Mouse (Mus musculus) MEL (cell line): ENCODE results near the gene Nfatc4. TPM values are rescaled to one million over a fixed set of nuclear protein-coding genes. Genes with fewer than 3 reads are reported as not detected.

ENCODE experiments used
- DNase-seq: peaks from one replicate; pipeline ENCODE4 v3.0.0; 2011; ENCODE audit warnings: low read depth, low spot score
- H3K27ac ChIP-seq: 2 replicates; pipeline ENCODE4 v1.5.1; 2012; ENCODE audit warnings: low read depth, mild to moderate bottlenecking, control low read depth, low read length, moderate library complexity; ENCODE audit not compliant: control insufficient read depth
- H3K27me3 ChIP-seq, 2 experiments: fragments of 150-350 bp in 1 of 2; sonication (generic) in 1 of 2; 2 replicates each; pipeline ENCODE4 v1.6.1; 2012; ENCODE audit warnings: low read length in 2 of 2, mild to moderate bottlenecking in 2 of 2, improper control_type of control experiment in 1 of 2, moderate library complexity in 1 of 2; ENCODE audit not compliant: insufficient read depth in 2 of 2, control insufficient read depth in 1 of 2
- H3K36me3 ChIP-seq, 2 experiments: 2 replicates each; pipeline ENCODE4 v1.6.1; 2012 to 2014; ENCODE audit warnings: low read length in 2 of 2, improper control_type of control experiment in 1 of 2, inconsistent platforms in 1 of 2, mild to moderate bottlenecking in 1 of 2; ENCODE audit not compliant: insufficient read depth in 2 of 2, control insufficient read depth in 1 of 2
- H3K4me1 ChIP-seq, 2 experiments: fragments of 150-350 bp in 1 of 2; sonication (generic) in 1 of 2; 2 replicates each; pipeline ENCODE4 v1.6.1; 2012; ENCODE audit warnings: low read length in 2 of 2, improper control_type of control experiment in 1 of 2, mild to moderate bottlenecking in 1 of 2; ENCODE audit not compliant: insufficient read depth in 2 of 2, control insufficient read depth in 1 of 2
- H3K4me3 ChIP-seq, 2 experiments: fragments of 150-350 bp in 1 of 2; sonication (generic) in 1 of 2; 2 replicates each; pipeline ENCODE4 v1.5.1; 2012; ENCODE audit warnings: low read depth in 2 of 2, low read length in 2 of 2, mild to moderate bottlenecking in 2 of 2, moderate library complexity in 2 of 2, control low read depth in 1 of 2, improper control_type of control experiment in 1 of 2; ENCODE audit not compliant: control insufficient read depth in 1 of 2, insufficient read depth in 1 of 2
- H3K79me2 ChIP-seq: 2 replicates; pipeline ENCODE4 v1.6.1; 2012; ENCODE audit warnings: mild to moderate bottlenecking, low read length, moderate library complexity; ENCODE audit not compliant: control insufficient read depth, poor library complexity, insufficient read depth
- H3K9ac ChIP-seq: 2 replicates; pipeline ENCODE4 v1.6.1; 2012; ENCODE audit warnings: low read depth, mild to moderate bottlenecking, control low read depth, low read length, moderate library complexity; ENCODE audit not compliant: control insufficient read depth, poor library complexity, severe bottlenecking
- H3K9me3 ChIP-seq: fragments of 150-350 bp; sonication (generic); replicated peaks from 2 replicates; pipeline ENCODE4 v1.6.1; 2012; ENCODE audit warnings: mild to moderate bottlenecking, low read length, improper control_type of control experiment, moderate library complexity; ENCODE audit not compliant: insufficient read depth
- CHD2 ChIP-seq: IDR thresholded peaks from 2 replicates; pipeline ENCODE4 v1.6.1; 2011; ENCODE audit warnings: low read length, improper control_type of control experiment
- CTCF ChIP-seq, 3 experiments: IDR thresholded peaks in 2 of 3; conservative IDR thresholded peaks in 1 of 3; 2 replicates each; pipeline ENCODE4 v1.5.1; 2011 to 2012; ENCODE audit warnings: low read length in 3 of 3, low read depth in 2 of 3, mild to moderate bottlenecking in 2 of 3, improper control_type of control experiment in 1 of 3, inconsistent platforms in 1 of 3, mixed read lengths in 1 of 3, moderate library complexity in 1 of 3; ENCODE audit not compliant: control insufficient read depth in 1 of 3, insufficient read depth in 1 of 3, poor library complexity in 1 of 3, severe bottlenecking in 1 of 3
- E2F4 ChIP-seq: IDR thresholded peaks from 2 replicates; pipeline ENCODE4 v1.6.1; 2011; ENCODE audit warnings: low read depth, low read length, improper control_type of control experiment, borderline replicate concordance
- ELF1 ChIP-seq: IDR thresholded peaks from 2 replicates; pipeline ENCODE4 v1.6.1; 2014; ENCODE audit warnings: low read depth, mild to moderate bottlenecking, inconsistent platforms, low read length, improper control_type of control experiment, moderate library complexity
- EP300 ChIP-seq, 2 experiments: IDR thresholded peaks; 2 replicates each; pipeline ENCODE4 v1.6.1; 2011; ENCODE audit warnings: improper control_type of control experiment in 2 of 2, low read length in 2 of 2, low read depth in 1 of 2, mild to moderate bottlenecking in 1 of 2
- HCFC1 ChIP-seq: IDR thresholded peaks from 2 replicates; pipeline ENCODE4 v1.6.1; 2012; ENCODE audit warnings: low read depth, mild to moderate bottlenecking, inconsistent platforms, low read length, improper control_type of control experiment, moderate library complexity
- JUND ChIP-seq: IDR thresholded peaks from 2 replicates; pipeline ENCODE4 v1.6.1; 2011; ENCODE audit warnings: low read depth, mild to moderate bottlenecking, improper control_type of control experiment, low read length
- KAT2A ChIP-seq: conservative IDR thresholded peaks from 2 replicates; pipeline ENCODE4 v1.6.1; 2012; ENCODE audit warnings: low read depth, low read length, improper control_type of control experiment, inconsistent platforms
- MAZ ChIP-seq: IDR thresholded peaks from 2 replicates; pipeline ENCODE4 v1.6.1; 2012; ENCODE audit warnings: low read depth, mild to moderate bottlenecking, inconsistent platforms, low read length, improper control_type of control experiment
- MEF2A ChIP-seq: IDR thresholded peaks from 2 replicates; pipeline ENCODE4 v1.6.1; 2014; ENCODE audit warnings: low read depth, mild to moderate bottlenecking, inconsistent platforms, low read length, improper control_type of control experiment; ENCODE audit not compliant: poor library complexity, insufficient replicate concordance, severe bottlenecking; ENCODE audit errors: extremely low read depth
- MXI1 ChIP-seq: IDR thresholded peaks from 2 replicates; pipeline ENCODE4 v1.6.1; 2011; ENCODE audit warnings: mild to moderate bottlenecking, low read depth, low read length, improper control_type of control experiment
- MYB ChIP-seq: IDR thresholded peaks from 2 replicates; pipeline ENCODE4 v1.6.1; 2011; ENCODE audit warnings: mild to moderate bottlenecking, low read depth, low read length, improper control_type of control experiment
- NELFE ChIP-seq: IDR thresholded peaks from 2 replicates; pipeline ENCODE4 v1.6.1; 2011; ENCODE audit warnings: low read depth, low read length, improper control_type of control experiment
- NRF1 ChIP-seq: IDR thresholded peaks from 2 replicates; pipeline ENCODE4 v1.6.1; 2014; ENCODE audit warnings: low read depth, mild to moderate bottlenecking, inconsistent platforms, low read length, improper control_type of control experiment, moderate library complexity; ENCODE audit not compliant: poor library complexity, insufficient read depth, severe bottlenecking
- POLR2AphosphoS2 ChIP-seq: IDR thresholded peaks from 2 replicates; pipeline ENCODE4 v1.6.1; 2011; ENCODE audit warnings: low read length, improper control_type of control experiment
- POLR2AphosphoS5 ChIP-seq: IDR thresholded peaks from 2 replicates; pipeline ENCODE4 v1.6.1; 2012; ENCODE audit warnings: low read depth, borderline replicate concordance, mild to moderate bottlenecking, inconsistent platforms, low read length, moderate library complexity, mixed read lengths
- USF2 ChIP-seq, 2 experiments: IDR thresholded peaks; 2 replicates each; pipeline ENCODE4 v1.6.1; 2011 to 2012; ENCODE audit warnings: improper control_type of control experiment in 2 of 2, low read length in 2 of 2, borderline replicate concordance in 1 of 2, inconsistent platforms in 1 of 2, low read depth in 1 of 2, mild to moderate bottlenecking in 1 of 2; ENCODE audit not compliant: insufficient read depth in 1 of 2
- ZC3H11A ChIP-seq: IDR thresholded peaks from 2 replicates; pipeline ENCODE4 v1.6.1; 2012; ENCODE audit warnings: low read depth, mild to moderate bottlenecking, inconsistent platforms, low read length, improper control_type of control experiment
- ZMIZ1 ChIP-seq: IDR thresholded peaks from 2 replicates; pipeline ENCODE4 v1.6.1; 2012; ENCODE audit warnings: low read depth, mild to moderate bottlenecking, inconsistent platforms, low read length, improper control_type of control experiment, moderate library complexity
- ZNF384 ChIP-seq: IDR thresholded peaks from 2 replicates; pipeline ENCODE4 v1.6.1; 2012; ENCODE audit warnings: low read depth, mild to moderate bottlenecking, inconsistent platforms, low read length, improper control_type of control experiment
- polyA plus RNA-seq, 2 experiments: library from polyadenylated mRNA; stranded (reverse) in 1 of 2; unstranded in 1 of 2; fragments of >175 nt in 1 of 2; fragments of >200 nt in 1 of 2; gene quantifications; 2 replicates each; pipeline versions ENCODE4 v1.2.1 to v1.2.4; 2012; ENCODE audit warnings: low replicate concordance in 2 of 2, low read depth in 1 of 2; ENCODE audit not compliant: insufficient read length in 2 of 2, insufficient read depth in 1 of 2, missing spikeins in 1 of 2
- total RNA-seq: library from RNA; depleted of rRNA; stranded (reverse); fragments of 300-350 nt; gene quantifications from 2 replicates; pipeline ENCODE4 v1.2.3, GENCODE M21; 2012

The Nfatc4 gene
- total and polyA plus RNA-seq, 3 experiments = 0.27 to 0.71 TPM; not detected in 1

DNA sequence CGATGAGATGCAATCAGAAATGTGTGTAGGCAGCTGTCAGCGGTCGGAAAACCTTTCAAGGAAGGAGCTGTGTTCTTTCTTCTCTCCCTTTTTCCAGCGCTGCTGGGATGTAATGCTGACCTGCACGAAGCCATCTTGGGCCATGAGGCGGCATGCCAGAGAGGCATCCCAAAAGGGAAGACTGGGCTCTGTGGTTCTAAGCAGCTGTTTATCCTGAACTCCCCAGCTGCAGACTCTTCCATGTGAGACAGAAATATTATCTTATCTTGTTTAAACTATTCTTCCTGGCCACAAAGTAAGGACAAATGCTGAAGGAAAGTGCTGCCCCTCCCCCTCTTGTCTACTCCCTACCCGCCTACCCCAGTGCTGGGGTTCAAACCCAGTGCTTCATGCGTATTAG lies 58.0 kb downstream of the Nfatc4 start (continued):
- TF ChIP-seq EP300 (IDR thresholded peaks at IDR 0.05; ENCODE audit: low read depth in 1 of 2, low read length in 2 of 2) (peak; percentile 87 to 89), E2F4 (no peak), MYB (no peak), MAZ (peak; percentile 55), KAT2A (no peak)
- TF ChIP-seq, all 39 proteins: peak for 14

DNA sequence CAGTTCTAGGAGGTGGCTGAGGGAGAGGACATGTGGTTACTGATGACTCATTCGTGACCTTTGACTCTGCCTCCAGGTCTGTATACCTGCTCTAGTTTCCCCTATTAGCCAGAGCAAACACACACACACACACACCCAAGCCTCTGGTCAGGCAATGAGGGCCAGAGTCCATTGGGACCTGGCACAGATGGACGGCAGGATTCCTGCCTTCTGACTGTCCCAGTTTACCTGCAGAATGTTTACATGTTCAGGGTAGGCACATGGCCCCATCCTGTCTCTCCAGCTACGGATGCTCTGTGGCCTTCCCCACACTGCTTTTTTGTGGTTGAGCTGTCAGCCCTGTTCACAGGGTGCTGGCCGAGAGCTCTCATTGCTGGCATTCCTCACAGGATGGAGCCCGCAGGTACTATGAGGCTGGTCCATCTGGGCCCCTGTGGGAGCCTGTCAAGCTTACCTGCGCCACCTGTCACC lies 59.3 kb downstream of the Nfatc4 start:
- peaks cover 4% of the 10 kb centered on the region for H3K79me2 ChIP-seq
- peaks cover 0 to 10% of the 10 kb centered on the region in 2 experiments; a peak in 2 of 4 replicates for H3K36me3 ChIP-seq
- DNase-seq = no peak
- no peak overlapping the region for H3K9ac ChIP-seq
- H3K4me3 ChIP-seq = no peak overlapping the region
- no peaks in the 10 kb centered on the region for H3K9me3 ChIP-seq
- peaks cover 4 to 29% of the 10 kb centered on the region in 2 experiments for H3K4me1 ChIP-seq
- no peak overlapping the region for H3K27ac ChIP-seq
- no peak for TF ChIP-seq CHD2
- TF ChIP-seq ZNF384 = no peak
- TF ChIP-seq POLR2AphosphoS2 = no peak
- TF ChIP-seq MEF2A = no peak
- TF ChIP-seq POLR2AphosphoS5 = no peak
- TF ChIP-seq KAT2A = no peak
- TF ChIP-seq HCFC1 = no peak
- no peak for TF ChIP-seq NELFE
- no peak for TF ChIP-seq ZMIZ1
- TF ChIP-seq NRF1 = no peak
- no peak for TF ChIP-seq MXI1
- TF ChIP-seq CTCF (IDR thresholded peaks at IDR 0.05 in 2 of 3, conservative IDR thresholded peaks at IDR 0.05 in 1 of 3; ENCODE audit: control insufficient read depth in 1 of 3, insufficient read depth in 1 of 3, low read depth in 2 of 3, low read length in 3 of 3, poor library complexity in 1 of 3, severe bottlenecking in 1 of 3) = no peak
- no peak for TF ChIP-seq ZC3H11A
- no peak for TF ChIP-seq ELF1
- TF ChIP-seq MYB = no peak
- no peak for TF ChIP-seq USF2 (IDR thresholded peaks at IDR 0.05; ENCODE audit: borderline replicate concordance in 1 of 2, insufficient read depth in 1 of 2, low read depth in 1 of 2, low read length in 2 of 2)
- no peak for TF ChIP-seq EP300 (IDR thresholded peaks at IDR 0.05; ENCODE audit: low read depth in 1 of 2, low read length in 2 of 2)
- TF ChIP-seq JUND = no peak
- TF ChIP-seq, all 39 proteins: peak for 0
- no peaks in the 10 kb centered on the region for H3K27me3 ChIP-seq
